Mouse (Mus musculus) cerebellum, adult 9-11 months (tissue): ENCODE measurements around the gene Gm20503.

Source experiments
- DNase-seq: peaks from one replicate; pipeline ENCODE4 v3.0.0; 2022

The Gm20503 gene

DNA sequence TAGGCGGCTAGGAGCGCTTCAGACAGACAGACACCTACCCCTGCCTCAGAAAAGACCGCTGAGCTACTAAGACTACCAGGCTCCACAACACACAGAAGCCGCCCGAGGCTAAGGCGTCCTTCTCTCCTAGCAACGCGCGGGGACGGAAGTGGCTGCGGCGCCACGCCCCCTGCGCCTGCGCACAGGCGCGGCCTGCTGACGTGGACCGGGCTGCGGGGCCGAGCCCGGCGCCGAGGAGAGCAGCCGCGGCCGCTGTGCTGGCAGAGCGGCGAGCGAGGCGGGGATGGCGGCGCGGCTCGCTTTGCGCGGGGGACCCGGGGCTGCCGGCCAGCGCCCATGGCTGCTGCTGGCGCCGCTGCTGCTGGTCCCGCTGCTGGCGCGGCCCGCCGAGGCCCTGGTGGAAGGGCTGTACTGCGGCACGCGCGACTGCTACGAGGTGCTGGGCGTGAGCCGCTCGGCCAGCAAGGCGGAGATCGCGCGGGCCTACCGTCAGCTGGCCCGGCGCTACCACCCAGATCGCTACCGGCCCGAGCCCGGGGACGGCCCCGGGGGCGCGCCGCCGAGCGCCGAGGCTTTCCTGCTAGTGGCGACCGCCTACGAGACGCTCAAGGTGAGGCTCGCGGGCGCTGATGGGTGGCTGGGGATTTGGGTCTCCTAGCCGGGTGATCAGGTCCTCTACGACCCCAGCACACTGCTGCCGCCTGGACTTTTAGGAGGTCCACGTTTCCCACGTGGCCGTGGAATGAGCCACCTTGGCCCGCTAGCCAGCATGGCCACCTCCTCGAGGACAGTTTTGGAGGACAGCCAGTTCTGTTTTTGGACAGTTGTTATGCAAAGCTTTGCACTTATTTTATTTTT is at the start of gene Gm20503:
Gene Gm20503, plus strand, starts transcription at position 263 of the 858 bp plus-strand sequence.
- DNase-seq = peak; percentile 92

DNA sequence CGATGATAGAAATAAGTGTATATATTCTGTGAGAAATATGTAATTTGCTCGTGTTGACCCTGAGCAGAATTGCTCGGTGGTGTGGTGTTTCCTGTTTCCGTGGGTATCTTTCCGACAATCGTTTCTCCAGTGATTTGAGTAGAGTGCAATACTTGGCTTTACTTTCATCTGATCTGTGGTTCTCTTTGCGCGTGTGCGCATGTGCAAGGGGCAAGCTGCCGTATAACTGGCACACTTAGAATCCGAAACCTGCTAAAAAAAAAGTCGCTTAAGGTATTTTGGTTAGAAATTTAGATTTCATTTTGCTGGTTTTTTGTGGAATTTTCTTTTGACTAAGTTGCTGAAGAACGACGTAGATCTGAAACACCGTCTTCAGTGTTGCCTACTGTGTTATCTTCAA is 41.3 kb upstream of the Gm20503 start:
- no peak for DNase-seq

DNA sequence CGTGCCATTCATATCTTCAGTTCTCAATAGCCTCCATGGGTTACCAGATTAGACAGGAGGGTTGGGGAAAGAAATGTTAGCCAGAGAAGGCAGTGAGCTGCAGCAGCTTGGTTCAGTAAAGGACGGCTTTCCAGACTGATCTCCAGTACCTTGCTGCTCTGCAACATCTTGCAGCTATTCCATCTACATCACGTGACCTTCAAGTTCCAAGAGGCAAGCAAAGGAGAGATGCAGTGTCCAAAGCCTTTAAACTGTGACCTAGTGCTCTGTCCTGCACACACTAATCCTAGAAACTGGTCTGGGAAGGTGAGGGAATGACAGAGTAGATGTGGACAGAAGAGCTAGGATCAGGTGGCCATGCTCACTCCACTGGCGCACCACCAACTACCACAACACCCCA is 39.7 kb upstream of the Gm20503 start:
- no peak for DNase-seq

DNA sequence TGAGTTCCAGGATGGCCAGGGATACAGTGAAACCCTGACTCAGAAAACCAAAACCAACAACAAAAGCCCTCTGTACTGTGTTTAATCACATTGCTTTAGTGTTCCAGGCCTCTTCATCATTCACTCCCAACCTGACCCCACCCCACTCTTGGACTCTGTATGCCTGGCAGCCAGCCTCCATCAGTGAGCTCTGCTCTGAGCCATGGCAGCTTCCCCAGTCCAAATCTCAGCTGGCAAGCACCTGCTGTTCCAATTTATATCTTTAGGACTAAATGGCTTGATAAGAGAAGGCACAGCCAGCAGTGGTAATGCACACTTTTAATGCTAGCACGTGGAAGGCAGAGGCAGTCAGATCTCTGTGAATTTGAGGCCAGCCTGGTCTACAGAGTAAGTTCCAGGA is 37.9 kb upstream of the Gm20503 start:
- DNase-seq = no peak

DNA sequence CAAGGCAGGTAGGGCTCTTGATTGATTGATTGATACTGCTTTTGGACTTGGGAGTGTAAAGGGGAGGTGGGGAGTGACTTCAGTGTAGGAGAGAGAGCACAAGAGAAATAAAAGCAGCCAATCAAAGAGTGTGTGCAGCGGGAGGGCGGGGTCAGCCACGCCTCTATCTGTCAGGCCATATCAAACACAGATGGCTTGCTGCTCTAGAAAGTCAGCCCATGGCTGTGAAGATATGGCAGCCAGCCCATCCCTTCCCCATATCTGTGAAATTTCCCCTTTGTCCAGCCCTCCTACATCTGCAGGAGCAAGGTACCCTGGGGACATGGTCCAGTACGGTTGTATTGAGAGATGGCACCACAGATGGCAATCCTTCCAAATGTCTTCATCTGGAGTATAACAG is 32.3 kb upstream of the Gm20503 start:
- no peak for DNase-seq

DNA sequence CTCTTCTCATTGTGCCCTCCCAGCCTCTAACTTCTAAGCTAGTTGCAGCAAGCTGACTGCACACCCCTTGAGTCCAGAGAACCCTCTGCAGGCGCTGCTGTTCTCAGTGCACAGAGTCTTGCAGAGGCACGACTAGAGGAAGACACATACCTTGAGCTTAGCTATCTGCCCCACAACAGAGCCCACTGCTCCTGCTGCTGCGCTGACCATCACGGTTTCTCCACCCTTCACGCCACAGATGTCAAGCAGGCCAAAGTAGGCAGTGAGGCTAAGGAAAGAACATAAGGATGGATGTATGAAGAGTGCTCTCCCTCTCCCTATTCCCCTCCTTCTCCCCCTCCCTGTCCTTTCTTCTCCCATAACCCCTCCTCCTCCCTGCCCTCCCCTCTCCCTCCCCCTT is 27.3 kb upstream of the Gm20503 start:
- DNase-seq = no peak

DNA sequence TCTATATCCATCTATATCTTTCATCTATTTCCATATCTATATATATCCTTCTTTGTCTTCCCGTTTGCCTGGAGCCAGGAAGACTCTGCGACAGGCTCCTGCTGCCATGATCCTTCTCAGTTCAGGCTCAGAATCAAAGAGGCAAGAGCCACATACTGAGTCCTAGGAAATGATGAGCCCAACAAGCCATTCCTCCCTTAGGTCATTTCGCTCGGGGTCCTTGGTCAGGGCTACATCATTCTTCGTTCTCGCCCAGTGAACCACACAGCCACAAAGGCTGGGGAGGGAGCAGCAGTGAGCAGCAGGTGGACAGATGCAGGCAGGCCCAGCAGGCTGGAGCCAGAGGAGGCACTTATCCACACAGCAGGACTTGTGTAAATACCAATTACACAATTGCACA is 21.6 kb upstream of the Gm20503 start:
- DNase-seq = no peak

DNA sequence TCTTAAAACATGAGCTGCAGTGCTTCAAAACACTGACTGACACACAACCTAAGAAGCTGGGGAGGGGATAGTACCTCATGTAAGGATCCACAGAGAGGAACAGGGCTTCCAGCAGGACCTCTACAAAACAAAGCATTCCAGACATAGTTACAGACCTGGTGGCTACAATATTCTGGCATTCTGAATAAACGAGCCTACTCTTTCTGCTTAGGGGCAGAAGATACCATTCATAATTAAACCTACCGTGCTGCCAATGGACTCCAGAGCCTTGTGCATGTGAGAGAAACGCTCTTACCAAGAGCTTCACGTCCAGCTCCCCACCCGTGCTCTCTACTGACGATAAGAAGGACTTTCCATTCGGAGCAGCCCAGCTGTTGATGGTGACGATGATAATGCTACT is 20.2 kb upstream of the Gm20503 start:
- no peak for DNase-seq

DNA sequence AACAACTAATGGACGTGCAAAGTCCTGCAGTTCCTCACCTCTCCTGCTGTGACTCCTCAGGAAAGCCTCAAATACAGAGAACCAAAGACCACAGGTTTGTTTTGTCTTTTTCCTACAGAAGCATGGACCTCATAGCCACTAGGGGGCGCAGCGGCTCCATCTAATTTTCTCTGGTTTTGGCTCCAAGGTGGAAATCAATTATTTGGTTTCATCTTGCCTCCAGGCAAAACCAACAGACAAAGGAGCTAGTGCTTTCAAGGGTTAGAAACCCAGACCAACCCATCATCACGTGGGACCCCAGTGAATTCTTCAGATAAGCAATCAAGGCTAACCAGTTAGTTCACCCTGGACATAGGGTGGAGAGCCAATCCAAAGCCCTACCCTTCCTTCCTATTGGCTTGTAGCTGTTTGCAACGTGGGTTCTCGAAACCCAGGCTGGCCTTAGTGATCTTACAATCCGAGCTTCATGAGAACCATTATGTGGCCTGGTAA is 17.8 kb upstream of the Gm20503 start:
- peak; percentile 54 for DNase-seq

DNA sequence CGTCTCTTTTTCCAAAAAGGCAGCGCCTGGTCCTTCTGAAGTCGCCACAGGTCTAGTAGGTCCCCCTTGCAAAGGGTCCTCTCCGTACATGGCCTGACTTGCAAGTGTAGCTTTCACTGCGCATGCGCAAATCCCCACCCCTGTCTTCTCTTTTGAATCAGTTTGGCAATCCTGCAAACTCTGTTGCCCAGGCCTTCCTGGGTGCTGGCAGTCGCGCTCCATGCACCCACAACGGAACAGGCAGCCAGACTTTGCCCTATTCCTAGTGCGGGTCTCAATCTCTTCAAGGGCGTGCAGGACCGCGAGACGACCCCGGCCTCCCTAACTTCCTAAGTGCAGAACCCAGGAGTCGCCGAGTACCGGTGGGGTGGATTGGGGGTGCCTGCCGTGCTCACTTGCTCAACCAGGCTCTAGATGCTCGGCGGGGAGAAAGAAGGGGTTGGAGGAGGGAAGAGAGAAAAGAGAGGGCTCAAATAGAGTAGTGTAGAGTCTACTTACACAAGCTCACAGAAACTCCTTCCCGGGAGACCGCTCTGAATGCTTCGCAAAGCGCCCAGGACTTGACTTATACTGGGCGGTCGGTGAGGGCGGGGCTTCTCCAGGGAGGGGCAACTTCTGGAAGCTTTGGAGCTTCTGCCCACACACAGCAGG is 16.3 kb upstream of the Gm20503 start, which contains the start of gene Ptgr1:
Gene Ptgr1, minus strand, starts transcription at position 580 of the 651 bp plus-strand sequence.
- peak; percentile 66 for DNase-seq

DNA sequence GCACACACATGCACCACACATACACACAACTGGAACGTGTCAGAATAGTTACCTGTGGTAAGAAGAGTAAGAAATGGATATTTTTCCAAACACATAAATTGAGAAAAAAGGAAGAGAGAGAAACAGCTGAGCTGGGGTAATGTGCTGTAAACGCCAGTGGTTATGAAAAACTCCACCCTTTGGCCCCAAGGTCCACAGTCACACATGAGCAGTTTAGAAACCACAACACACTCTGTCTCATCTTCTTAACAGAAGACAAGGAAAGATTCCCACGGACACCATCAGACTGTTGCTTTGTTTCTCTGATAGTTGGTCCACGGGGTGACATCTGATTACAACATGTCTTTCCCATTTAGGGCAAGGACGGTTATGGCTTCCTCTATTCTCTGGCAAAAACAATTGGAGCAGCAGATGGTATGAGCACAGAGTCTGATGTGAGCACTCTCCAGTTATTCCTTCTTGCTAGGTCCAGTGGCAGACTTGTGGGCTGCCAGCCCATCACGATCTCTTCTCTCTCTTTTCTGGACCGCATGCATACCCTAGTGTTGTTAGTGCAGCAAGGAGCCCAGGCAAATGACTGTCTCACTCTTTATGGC is 13.6 kb upstream of the Gm20503 start:
- DNase-seq = no peak

DNA sequence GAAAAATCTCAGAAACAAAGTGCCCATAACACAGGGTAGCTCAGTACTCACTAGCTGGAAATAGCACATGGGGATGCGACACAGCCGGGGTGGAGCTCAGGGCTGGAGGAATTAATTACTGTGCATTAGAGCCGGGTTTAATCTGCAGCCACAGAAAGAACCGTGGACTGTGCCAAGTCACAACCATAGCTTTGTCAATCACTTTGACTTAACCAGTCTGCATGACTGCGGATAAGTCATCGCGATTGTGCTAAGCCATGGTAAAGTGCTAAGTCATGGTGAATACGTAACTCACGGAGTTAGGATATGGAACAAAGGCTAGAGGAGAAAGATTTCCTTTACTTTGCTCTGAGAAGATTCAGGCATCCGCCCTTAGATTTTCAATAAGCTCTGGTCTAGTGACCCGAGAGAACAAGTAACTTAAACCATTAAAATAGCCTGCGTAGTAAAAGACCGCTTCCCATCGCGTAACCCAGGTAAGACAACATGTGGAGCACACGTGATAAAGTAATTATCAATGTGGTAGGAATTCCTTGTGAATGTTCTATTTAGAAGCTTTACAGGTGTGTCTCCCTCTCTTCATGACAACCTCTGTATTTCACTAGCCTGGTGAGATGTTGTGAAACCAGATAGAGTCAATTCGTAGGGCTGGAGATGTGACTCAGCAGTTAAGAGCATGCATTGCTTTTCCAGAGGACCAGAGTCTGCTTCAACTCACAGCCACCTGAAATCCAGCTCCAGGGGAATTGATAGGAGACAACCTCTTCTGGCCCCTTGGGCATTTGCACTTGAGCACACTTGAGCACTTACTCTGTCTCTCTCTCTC is 12.2 kb upstream of the Gm20503 start:
- no peak for DNase-seq

DNA sequence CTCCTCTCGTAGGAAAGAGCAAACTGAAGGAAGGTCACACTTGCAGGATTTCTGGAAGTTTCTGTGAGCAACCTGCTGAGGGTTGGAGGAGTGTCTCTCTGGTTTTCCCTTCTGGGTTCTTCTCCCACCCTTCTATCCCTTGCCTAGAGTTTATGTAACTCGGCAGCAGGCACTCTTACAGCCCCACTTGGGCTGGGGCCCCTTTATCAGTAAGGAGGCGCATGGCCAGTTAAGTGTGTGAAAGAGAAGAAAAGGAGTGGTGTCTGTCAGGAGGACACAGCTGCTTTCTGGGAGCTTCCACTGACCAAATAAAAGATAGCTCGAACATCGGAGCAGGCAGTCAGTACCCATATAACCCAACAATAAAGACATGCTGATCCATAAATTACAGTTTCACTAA is 10.8 kb upstream of the Gm20503 start:
- DNase-seq = no peak

DNA sequence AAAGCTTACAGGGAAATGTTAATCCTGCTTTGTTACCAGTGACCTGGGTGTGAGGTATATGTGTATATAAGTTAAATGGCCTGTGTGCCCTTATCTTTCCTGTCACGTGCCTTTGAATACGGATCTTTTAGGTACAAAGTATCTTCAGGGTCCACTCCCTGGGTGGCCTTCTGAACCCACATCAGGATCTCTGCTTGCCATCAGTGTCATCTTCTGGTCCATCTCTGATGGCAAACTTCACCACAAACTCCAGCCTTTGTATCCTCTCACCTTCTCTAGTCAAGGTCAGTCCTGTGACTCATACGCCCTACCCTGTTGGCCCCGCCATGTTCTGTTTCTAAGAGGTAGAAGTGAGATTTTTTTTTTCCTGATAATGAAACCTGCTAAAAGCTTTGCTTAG is 8.2 kb upstream of the Gm20503 start, which contains the start of gene Dnajc25:
Gene Dnajc25, plus strand, starts transcription at position 301 of the 400 bp plus-strand sequence.
- no peak for DNase-seq

DNA sequence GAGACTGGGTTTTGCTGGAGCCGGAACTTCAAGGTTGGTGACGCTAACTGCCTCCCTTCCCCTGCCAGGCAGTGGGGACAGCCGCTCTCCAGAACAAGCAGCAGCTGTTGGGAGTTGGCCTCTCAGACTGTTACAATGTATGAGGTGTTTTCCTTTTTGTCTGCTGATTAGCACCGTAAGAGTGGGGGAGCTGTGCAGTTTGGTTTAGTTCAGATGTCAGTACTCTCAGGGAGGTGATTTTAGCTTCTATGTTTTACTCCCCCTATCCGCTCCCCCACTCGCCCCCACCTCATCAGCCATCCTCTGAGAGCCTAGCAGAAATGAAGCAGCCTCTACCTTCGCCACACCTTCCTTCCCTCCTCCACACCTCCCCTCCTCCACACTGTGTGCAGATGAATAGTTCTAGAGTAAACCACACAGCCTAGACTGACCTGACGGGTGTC is 7.7 kb upstream of the Gm20503 start:
- DNase-seq = no peak

DNA sequence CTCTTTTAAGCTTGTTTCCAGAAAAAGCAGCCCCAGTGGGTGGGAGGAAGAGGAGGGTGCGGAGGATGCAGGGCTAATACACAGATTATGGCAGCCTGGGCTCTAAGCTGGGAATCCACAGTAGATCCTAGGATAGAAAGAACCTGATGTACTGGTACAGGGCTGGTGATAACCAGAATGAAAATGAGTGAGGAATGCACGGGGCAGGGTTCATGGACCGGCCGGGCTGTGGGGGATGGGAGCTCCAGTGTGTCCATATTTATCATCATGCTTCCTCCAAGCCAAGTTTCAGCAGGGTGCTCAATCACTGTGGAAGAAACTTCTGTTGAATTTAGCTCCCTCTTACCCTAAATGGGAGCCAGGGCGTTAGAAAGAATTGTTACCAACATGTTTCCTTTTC is 5.9 kb upstream of the Gm20503 start:
- no peak for DNase-seq

DNA sequence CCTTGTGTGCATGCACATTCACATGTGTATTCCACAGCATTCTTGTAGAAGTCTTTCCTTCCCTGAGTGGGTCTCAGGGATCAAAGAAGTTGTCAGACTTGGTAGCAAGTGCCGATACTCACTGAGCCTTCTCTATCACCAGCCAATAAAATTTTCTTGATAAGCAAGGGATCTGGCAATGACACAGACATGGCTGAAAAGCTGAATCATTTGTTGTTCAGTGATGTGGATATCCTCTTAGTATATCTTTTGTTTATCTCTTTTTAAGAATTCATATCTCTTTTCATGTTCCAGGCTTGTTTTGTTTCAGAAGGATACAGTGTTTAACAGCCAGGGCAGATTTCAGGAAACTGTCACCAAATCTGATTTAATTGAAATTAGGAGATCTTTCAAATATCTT is 4.3 kb upstream of the Gm20503 start:
- DNase-seq = no peak

DNA sequence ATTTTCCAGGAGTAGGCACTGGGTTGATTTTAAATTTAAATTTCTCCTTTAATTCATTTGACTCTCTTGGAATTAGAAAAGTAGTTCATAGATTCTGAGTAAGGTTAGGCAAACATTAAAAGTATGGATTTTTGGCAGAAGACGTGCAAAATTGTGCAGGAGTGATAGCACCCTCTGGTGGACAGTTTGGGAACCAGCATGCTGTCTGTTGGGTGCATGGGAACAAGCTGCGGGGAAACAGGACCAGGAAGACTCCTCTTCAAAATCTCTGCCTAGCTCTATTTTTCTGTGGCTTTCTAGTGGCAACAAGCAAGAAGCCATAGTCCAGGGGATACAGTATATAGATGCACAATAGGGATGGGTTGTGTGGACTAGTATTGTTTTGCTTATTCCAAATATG is 3.3 kb upstream of the Gm20503 start:
- peak; percentile 63 for DNase-seq

DNA sequence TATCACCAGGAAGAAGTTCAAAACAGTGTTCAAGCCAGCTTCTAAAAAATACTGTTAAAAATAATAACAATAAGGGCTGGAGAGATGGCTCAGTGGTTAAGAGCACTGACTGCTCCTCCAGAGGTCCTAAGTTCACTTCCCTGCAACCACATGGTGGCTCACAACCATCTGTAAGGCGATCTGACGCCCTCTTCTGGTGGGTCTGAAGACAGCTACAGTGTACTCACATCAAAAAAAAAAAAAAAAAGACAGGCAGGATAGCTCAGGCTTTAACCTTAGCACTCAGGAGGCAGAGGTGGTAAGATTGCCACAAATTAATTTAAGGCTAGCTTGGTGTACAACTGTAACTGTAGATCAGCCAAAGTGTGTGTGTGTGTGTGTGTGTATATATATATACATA is 2.4 kb upstream of the Gm20503 start:
- peak; percentile 32 for DNase-seq

DNA sequence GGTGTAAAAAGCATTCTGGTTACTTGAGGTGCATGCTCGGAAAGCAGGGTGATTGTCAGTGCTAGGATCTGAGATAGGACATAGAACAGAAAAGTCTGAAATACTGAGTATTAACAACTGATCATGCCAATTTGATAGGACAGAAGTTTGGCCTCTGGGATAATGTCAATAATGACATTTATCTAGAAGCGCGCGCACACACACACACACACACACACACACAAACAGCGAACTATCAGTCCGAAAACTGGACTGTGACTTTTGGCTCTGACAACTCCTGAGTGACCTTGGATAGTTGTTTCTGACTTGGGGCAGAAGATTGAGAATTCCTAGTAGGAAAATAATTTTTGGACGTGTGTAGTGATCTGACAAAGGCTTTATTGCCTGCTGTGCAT is 793 bp downstream of the Gm20503 start:
- DNase-seq = no peak

DNA sequence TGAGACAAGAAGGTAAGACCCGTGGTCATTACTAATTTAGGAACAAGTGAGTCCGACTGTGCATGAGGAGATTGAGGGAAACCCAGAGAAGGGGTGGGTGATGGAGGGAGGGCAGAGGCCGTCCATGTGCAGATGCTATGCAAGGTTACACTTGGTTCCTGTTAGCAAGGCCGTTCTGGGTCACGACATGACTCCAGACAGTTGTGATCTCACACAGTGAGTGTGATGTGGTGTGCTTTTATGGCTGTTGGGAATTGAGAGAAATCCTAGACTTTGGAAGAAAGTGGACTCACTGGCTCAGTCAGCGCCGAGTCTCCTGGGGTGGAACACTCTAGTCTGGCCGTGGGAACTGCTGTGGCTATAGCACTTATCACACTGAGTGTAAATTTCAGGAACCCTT is 3.2 kb downstream of the Gm20503 start:
- no peak for DNase-seq

DNA sequence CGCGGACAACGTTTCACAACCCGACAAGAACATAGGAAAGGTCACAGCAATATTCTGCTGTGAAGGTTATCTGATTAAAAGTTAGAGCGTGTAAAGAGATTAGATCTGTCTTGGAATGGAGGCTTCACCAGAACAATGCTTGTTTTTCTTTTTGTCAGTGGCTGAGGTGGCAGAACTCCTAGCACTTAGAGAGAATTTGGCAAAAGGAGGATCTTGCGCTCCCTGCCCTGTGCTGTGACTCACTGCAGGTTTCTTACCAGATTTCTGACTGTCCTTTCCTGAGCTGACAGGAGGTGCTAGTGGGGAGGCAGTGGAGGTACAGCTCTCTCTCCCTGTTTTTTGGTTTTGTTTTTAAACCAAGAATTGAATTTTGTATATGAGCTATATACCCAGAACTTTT is 4.0 kb downstream of the Gm20503 start:
- no peak for DNase-seq

DNA sequence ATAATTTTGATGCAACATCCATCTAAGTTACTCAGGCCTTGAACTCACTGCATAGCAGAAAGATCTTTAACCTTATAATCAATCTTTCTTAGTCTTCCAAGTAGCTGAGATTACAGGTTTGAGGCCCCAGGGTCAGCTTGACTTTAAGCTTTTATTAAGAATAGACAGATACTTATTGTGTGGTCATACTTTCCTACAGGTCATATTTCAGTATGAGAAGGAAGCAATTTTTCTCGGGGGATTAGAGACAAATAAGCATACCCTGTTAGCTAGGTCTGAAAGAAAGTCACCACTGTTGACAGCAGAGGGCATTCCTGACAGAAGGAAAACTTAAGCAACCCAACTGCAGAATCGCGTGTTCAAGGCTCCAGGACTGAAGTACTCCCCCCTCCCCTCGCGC is 5.0 kb downstream of the Gm20503 start:
- DNase-seq = no peak
